Mouse (Mus musculus) heart, adult 2 months (tissue): ENCODE data around the gene 4632433K11Rik.

Experiments
- CTCF ChIP-seq: fragments of 200-600 bp; IDR thresholded peaks from 2 replicates; pipeline ENCODE4 v1.8.1; 2022; ENCODE audit warnings: antibody characterized with exemption, mild to moderate bottlenecking, moderate library complexity
- POLR2A ChIP-seq: fragments of 200-500 bp; IDR thresholded peaks from 2 replicates; pipeline ENCODE4 v1.6.1; 2011; ENCODE audit warnings: mild to moderate bottlenecking, low read depth, low read length, control low read depth; ENCODE audit not compliant: insufficient read depth

DNA sequence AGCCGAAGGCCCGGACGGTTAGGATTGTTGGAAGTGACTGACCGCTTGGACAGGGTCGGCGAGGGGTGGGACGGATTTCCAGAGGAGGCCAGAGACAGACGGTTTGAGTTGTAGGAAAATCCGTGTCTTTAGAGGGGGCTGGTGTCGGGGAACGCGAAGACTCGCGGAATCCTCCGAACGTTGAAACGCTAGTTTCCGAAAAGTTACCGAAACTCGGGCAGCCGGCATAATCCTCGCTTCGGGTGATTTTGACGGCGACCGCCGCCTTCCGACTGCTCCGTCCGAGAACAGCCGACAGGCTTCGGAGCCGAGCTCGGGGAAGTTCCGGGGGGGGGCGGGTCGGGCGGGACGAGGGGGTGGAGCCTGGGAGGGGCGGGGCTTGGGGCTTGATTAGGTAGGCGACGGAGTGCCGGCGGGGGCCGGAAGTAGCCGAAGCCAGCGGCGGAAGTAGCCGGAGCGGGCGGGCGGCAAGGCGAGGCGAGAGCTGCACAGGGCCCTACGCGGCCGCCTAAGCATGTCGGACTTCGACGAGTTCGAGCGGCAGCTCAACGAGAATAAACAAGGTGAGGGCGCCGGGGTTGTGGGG is 27.9 kb downstream of the 4632433K11Rik start, which contains the start of gene U2af2:
- TF ChIP-seq CTCF = no peak
- peak; percentile 68; the same call in 1 of the 2 replicates for TF ChIP-seq POLR2A
